Mouse (Mus musculus) small intestine, adult 2 months (tissue): ENCODE results near the gene Map2k6. TPM values are rescaled to one million over a fixed set of nuclear protein-coding genes. Genes with fewer than 3 reads are reported as not detected.

Source experiments
- H3K27ac ChIP-seq: fragments of 200-500 bp; 2 replicates; pipeline ENCODE4 v1.5.1; 2012; ENCODE audit warnings: low read depth, low read length, control low read depth, inconsistent platforms; ENCODE audit not compliant: insufficient read depth
- H3K27me3 ChIP-seq: fragments of 200-500 bp; 2 replicates; pipeline ENCODE4 v1.6.1; 2012; ENCODE audit warnings: mild to moderate bottlenecking, moderate library complexity, low read length, inconsistent platforms; ENCODE audit not compliant: control insufficient read depth, insufficient read depth
- H3K36me3 ChIP-seq: fragments of 200-500 bp; 2 replicates; pipeline ENCODE4 v1.6.1; 2012; ENCODE audit warnings: mild to moderate bottlenecking, low read length, control low read depth, inconsistent platforms; ENCODE audit not compliant: control insufficient read depth, insufficient read depth
- H3K4me1 ChIP-seq: fragments of 200-500 bp; 2 replicates; pipeline ENCODE4 v1.6.1; 2012; ENCODE audit warnings: low read length, inconsistent platforms, mixed read lengths; ENCODE audit not compliant: control insufficient read depth, insufficient read depth, insufficient read length
- H3K4me3 ChIP-seq: fragments of 200-500 bp; 2 replicates; pipeline ENCODE4 v1.5.1; 2012; ENCODE audit warnings: low read depth, mild to moderate bottlenecking, control low read depth, inconsistent platforms, low read length, moderate library complexity
- CTCF ChIP-seq: fragments of 200-500 bp; IDR thresholded peaks from 2 replicates; pipeline ENCODE4 v1.5.1; 2012; ENCODE audit warnings: low read depth, mild to moderate bottlenecking, control low read depth, inconsistent platforms, low read length, moderate library complexity, mixed read lengths; ENCODE audit not compliant: insufficient replicate concordance, insufficient read length; ENCODE audit errors: extremely low read depth
- POLR2A ChIP-seq: fragments of 200-500 bp; IDR thresholded peaks from 2 replicates; pipeline ENCODE4 v1.6.1; 2012; ENCODE audit warnings: low read depth, mild to moderate bottlenecking, control low read depth, inconsistent platforms, low read length, moderate library complexity
- WGBS: fragments of 180-500 bp; shearing (Covaris S2); methylation state at CpG from one replicate; pipeline ENCODE4 v1.1.7; 2018; 5-methylcytosine and 5-hydroxymethylcytosine counted together
- polyA plus RNA-seq: library from polyadenylated mRNA; depleted of rRNA; stranded (reverse); fragments of >200 nt; gene quantifications from 2 replicates; pipeline ENCODE4 v1.2.3, GENCODE M21; 2012

The Map2k6 gene
- polyA plus RNA-seq, 1 experiment: 1.5 TPM

GRCm38 (mm10) chr11:110438700-110439296 is 39.9 kb downstream of the Map2k6 start:
- no peaks in the 10 kb centered on the region for H3K36me3 ChIP-seq
- H3K27ac ChIP-seq: no peak overlapping the region
- no peak for TF ChIP-seq POLR2A
- no peak for TF ChIP-seq CTCF
- WGBS: 48% methylated on average over 4 of the region's 4 CpGs
- no peak overlapping the region for H3K4me3 ChIP-seq
- no peaks in the 10 kb centered on the region for H3K27me3 ChIP-seq
- no peaks in the 10 kb centered on the region for H3K4me1 ChIP-seq

GRCm38 (mm10) chr11:110439354-110439753 is 40.4 kb downstream of the Map2k6 start:
- WGBS: 80% methylated on average over 7 of the region's 7 CpGs

GRCm38 (mm10) chr11:110444576-110444975 is 45.7 kb downstream of the Map2k6 start:
- Histone ChIP-seq H3K4me3 (no peak overlapping the region), H3K36me3 (no peaks in the 10 kb centered on the region), H3K4me1 (peaks cover 21% of the 10 kb centered on the region), H3K27me3 (no peaks in the 10 kb centered on the region), H3K27ac (no peak overlapping the region)
- TF ChIP-seq CTCF: no peak
- TF ChIP-seq POLR2A: no peak
- WGBS: 21% methylated on average over 6 of the region's 6 CpGs

More at GRCm38 (mm10) chr11:110439354-110439753, 40.4 kb downstream of the Map2k6 start:
- H3K36me3 ChIP-seq: no peaks in the 10 kb centered on the region
- no peaks in the 10 kb centered on the region for H3K27me3 ChIP-seq
- peaks cover 5% of the 10 kb centered on the region; the same call in 1 of the 2 replicates for H3K4me1 ChIP-seq
- H3K4me3 ChIP-seq: no peak overlapping the region
- TF ChIP-seq POLR2A (no peak), CTCF (no peak)
- no peak overlapping the region for H3K27ac ChIP-seq

- WGBS: 17% methylated on average over 7 of the region's 7 CpGs
- Histone ChIP-seq H3K27me3 (no peaks in the 10 kb centered on the region), H3K27ac (peak overlapping the region; percentile 87), H3K36me3 (no peaks in the 10 kb centered on the region), H3K4me1 (peaks cover 27% of the 10 kb centered on the region), H3K4me3 (peak overlapping the region; percentile 51)
- no peak for TF ChIP-seq POLR2A
- TF ChIP-seq CTCF: no peak
These were observed 49.3 kb downstream of the Map2k6 start for GRCm38 (mm10) chr11:110448131-110448725.

GRCm38 (mm10) chr11:110448726-110449161 is 49.8 kb downstream of the Map2k6 start:
- 31% methylated on average over 12 of the region's 12 CpGs for WGBS
- peaks cover 27% of the 10 kb centered on the region for H3K4me1 ChIP-seq
- TF ChIP-seq POLR2A (no peak), CTCF (no peak)
- H3K27me3 ChIP-seq: no peaks in the 10 kb centered on the region
- H3K4me3 ChIP-seq: peak overlapping the region; percentile 51
- peak overlapping the region; percentile 87 for H3K27ac ChIP-seq
- H3K36me3 ChIP-seq: no peaks in the 10 kb centered on the region

- Histone ChIP-seq H3K27me3 (no peaks in the 10 kb centered on the region), H3K36me3 (no peaks in the 10 kb centered on the region), H3K4me1 (peaks cover 23% of the 10 kb centered on the region), H3K4me3 (peak overlapping the region; percentile 51; the same call in 1 of the 2 replicates), H3K27ac (0 out of 2 replicates have a peak overlapping the region, but pooled peaks have one; percentile 87)
- 78% methylated on average over 11 of the region's 11 CpGs for WGBS
- no peak for TF ChIP-seq CTCF
- TF ChIP-seq POLR2A: no peak
These were observed 50.3 kb downstream of the Map2k6 start for GRCm38 (mm10) chr11:110449183-110449582.

GRCm38 (mm10) chr11:110450091-110450757 is 51.3 kb downstream of the Map2k6 start:
- no peaks in the 10 kb centered on the region for H3K27me3 ChIP-seq
- TF ChIP-seq CTCF: no peak
- WGBS: 12% methylated on average over 15 of the region's 15 CpGs
- no peak overlapping the region for H3K27ac ChIP-seq
- no peaks in the 10 kb centered on the region for H3K36me3 ChIP-seq
- H3K4me1 ChIP-seq: peaks cover 18% of the 10 kb centered on the region
- H3K4me3 ChIP-seq: no peak overlapping the region
